Mouse (Mus musculus): Measurements from ENCODE around the gene Alg11.
A peak's percentile ranks its signal among the peaks of the same experiment; 100 is the strongest.

The Alg11 gene

GRCm38 (mm10) chr8:22060446-22060889 is at the start of gene Alg11:
Gene Alg11, plus strand, starts transcription at chr8:22060721.
- DNase-seq (ENCODE audit: low spot score in 2 of 2) = peak; percentile 97 to 98

GRCm38 (mm10) chr8:22013034-22013707 is 47.4 kb upstream of the Alg11 start:
- no peak for DNase-seq (ENCODE audit: low spot score in 2 of 2)

- DNase-seq (ENCODE audit: low spot score in 2 of 2) = no peak
Measured at GRCm38 (mm10) chr8:22017731-22018130, 42.8 kb upstream of the Alg11 start.

DNA sequence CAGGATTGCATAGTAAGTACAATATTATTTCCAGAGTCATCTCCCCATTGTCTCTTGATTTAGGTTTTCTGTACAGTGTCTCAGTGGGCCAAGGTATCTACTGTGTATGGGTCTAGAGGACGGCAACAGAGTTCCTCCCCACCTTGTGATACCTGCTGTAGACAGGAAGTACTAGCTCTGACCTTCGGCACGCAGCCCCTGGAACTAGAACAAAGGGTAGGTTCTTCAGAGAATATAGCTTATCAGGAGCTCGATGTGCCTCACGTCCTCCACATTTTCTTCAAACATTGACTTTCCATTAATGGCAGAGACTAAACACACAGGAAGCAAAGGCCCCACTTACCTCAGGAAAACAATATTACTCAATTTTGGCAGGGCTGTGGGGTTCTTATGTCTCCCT is 41.0 kb upstream of the Alg11 start:
- DNase-seq (ENCODE audit: low spot score in 2 of 2) = no peak

DNA sequence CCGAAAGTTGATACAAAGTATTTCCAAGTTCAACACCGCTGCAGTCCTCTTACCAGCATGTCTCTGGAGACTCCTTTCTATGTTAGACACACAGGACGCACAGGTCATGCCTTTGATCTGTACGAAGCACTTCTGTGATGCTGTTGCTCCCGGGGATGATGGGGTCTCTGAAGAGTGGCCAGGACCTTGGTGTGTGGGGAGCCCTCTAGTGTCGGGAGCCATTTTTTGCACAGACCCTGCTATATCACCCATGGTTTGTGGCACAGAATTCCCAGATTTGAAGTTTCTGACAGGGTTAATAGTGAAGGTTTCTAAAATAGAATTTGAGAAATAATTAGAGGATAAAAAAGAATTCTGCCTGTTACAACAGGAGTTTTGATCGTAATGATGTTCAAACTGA is 38.3 kb upstream of the Alg11 start:
- no peak for DNase-seq (ENCODE audit: low spot score in 2 of 2)

- DNase-seq (ENCODE audit: low spot score in 2 of 2) = no peak
Measured at GRCm38 (mm10) chr8:22025241-22025640, 35.3 kb upstream of the Alg11 start.

DNA sequence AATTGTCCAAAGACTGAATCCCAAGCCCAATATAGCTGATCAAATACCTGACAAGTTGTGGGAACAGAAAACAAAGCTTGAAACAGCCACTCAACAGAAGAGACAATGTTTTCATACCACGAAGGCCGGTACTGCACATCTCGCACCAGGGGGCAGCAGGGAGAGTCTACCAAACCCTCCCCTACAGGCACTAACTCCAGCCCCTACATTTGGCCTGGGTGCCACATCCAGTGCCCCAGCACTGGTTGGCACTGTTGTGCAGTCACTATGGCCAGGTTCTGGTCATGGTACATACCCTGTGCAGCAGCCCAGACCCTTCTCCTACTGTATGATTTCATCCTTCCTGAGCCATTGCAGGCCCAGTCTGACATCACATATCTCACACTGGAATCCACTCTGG is 31.5 kb upstream of the Alg11 start:
- DNase-seq (ENCODE audit: low spot score in 2 of 2) = no peak

DNA sequence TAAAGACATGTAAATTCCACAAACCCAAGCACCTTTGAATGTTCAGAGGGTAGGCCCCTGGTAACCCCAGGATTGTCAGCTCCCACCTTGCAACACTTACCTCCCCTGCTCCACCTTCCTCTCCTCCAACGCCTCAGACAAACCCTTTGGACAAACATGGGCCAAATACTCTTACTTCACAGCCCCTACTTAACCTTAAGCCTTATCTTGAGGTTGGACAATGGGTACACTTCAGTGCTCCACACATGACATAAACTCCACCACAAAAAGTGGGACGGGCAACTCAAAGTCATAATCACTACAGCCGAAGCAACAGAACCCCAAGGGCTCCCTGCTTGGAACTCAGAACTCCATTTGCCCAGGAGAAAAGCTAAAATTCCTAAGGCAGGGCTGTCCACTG is 29.5 kb upstream of the Alg11 start:
- DNase-seq (ENCODE audit: low spot score in 2 of 2) = no peak

GRCm38 (mm10) chr8:22036137-22036536 is 24.4 kb upstream of the Alg11 start:
- DNase-seq (ENCODE audit: low spot score in 2 of 2) = no peak

- no peak for DNase-seq (ENCODE audit: low spot score in 2 of 2)
Measured at GRCm38 (mm10) chr8:22037022-22037421, 23.5 kb upstream of the Alg11 start.

DNA sequence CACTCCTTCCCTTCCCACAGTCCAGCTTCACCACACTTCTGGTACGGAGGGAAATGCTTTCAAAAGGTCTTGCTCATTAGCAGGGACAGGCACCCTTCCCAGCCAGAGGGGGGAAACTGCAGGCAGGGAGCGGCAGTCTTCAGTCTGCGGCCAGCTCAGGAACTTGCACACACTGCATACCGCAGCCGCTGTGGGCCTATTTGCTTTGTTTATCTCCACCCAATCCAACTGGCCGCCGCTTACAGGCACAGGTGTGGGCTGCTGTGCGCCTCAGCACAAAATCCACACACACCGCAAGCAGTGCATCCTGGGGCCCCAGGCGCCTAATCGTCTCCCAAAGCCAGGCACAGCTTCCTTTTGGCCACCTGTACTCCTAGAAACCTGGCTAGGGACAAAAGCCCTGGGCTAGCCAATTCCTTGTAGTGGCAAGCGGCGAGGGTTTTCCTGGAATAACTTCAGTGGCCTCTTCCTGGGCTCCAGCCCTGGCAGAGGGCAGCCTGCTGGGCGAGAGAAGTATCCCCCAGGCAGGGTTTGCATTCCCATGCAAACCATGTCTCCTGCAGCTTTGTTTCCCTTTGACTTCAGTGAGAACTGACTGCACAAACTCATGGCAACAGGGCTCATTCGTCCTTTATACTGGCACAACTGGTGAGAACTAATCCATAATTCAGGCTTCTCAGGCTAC is 20.9 kb upstream of the Alg11 start:
- DNase-seq (ENCODE audit: low spot score in 2 of 2) = no peak

DNA sequence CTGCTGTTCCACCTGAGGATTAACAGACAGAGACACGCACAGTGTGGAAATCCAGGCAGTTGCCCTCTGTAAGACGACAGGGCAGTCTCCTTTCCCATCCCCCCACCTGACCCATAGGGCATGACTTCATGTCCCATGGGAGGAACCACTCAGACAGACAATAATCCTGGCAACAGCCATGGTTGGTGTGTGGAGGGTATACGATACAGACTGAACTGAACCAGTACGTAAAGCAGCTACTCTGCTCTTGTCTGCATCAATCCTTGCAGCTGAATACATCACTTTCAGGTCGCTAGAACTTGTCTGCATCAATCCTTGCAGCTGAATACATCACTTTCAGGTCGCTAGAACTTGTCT is 20.4 kb upstream of the Alg11 start:
- no peak for DNase-seq (ENCODE audit: low spot score in 2 of 2)

GRCm38 (mm10) chr8:22042515-22042914 is 18.0 kb upstream of the Alg11 start:
- no peak for DNase-seq (ENCODE audit: low spot score in 2 of 2)

GRCm38 (mm10) chr8:22043706-22044105 is 16.8 kb upstream of the Alg11 start:
- DNase-seq (ENCODE audit: low spot score in 2 of 2) = no peak

DNA sequence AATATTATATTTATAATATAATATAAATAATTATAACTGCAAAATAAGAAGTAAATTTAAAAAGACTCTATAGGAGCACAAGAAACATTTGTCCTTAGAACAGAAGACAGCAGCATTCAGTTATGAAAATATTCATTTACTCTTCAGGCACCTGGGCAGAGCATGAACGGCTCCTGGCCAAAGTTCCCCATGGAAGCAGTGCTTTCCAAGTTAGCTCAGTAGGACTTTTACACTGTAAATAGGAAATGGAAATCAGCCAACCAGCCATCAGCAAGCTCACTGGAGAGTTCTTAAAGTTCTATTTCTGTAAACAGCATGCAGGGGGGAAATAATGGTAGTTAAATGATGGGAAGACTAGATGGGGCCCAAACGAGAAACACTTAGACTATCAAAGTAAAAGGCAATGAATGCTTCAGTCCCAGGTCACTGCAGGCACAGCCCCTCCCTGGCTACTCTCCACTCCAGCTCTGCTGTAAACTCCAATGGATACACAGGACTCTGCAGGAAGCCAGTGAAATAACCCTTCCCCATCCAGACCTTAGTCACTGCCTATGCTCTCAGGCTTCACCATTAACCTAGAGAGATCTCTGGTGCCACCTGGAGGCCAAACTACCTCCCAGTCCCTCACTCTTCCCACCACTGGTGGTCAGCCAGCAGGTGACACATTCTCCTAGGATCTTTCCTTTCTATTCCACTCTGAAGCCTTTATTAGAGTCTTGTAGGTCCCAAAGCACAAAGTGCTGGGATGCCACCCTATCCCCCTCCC is 12.6 kb upstream of the Alg11 start:
- no peak for DNase-seq (ENCODE audit: low spot score in 2 of 2)

- no peak for DNase-seq (ENCODE audit: low spot score in 2 of 2)
Measured at GRCm38 (mm10) chr8:22054674-22055491, 5.6 kb upstream of the Alg11 start.

- DNase-seq (ENCODE audit: low spot score in 2 of 2) = no peak
Measured at GRCm38 (mm10) chr8:22055492-22055877, 5.0 kb upstream of the Alg11 start.

DNA sequence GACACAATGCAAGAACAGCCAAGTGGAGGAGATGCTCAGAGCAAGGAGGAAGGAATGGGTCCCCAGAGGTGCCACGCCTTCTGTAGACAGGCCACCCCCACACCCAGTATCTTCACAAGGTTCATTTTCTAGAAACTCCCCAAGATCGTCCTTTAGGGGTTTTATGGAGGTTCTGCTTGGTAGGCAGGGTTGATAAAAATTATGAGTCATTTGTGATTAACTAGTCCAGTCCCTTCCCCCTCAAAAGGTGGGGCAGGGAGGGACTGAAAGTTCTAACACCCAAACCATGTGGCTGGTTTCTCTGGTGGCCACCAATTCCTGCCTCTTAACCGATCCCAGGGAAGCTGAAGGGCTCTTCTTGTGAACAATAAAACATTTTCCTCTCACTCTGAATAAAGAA is 3.7 kb upstream of the Alg11 start:
- DNase-seq (ENCODE audit: low spot score in 2 of 2) = no peak

GRCm38 (mm10) chr8:22058368-22058767 is 2.2 kb upstream of the Alg11 start:
- DNase-seq (ENCODE audit: low spot score in 2 of 2) = no peak

DNA sequence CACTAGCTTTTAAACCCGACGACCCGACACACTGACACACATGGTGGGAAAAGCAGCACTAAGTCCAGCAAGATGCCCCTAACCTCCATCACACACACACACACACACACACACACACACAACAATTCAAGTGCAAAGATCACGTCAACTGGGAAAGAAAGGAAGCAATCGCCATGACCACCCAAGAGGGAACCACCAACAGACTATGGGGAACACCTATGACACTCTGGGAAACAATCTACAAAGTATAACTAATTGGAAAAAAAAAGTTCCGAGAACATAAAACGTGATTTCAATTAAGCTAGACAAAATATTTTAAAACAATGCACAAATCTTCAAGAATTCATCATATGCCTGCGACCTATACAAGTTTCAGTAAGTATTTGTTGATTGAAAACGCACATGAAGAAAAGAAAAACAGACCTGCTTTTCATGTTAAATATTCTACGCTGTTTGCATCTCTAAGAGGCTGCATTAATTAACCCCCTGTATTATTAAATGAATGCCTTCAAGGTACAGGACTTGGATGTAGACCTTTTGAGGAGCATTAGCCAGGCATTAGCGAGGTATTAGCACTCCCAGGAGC is 1.3 kb upstream of the Alg11 start:
- no peak for DNase-seq (ENCODE audit: low spot score in 2 of 2)

DNA sequence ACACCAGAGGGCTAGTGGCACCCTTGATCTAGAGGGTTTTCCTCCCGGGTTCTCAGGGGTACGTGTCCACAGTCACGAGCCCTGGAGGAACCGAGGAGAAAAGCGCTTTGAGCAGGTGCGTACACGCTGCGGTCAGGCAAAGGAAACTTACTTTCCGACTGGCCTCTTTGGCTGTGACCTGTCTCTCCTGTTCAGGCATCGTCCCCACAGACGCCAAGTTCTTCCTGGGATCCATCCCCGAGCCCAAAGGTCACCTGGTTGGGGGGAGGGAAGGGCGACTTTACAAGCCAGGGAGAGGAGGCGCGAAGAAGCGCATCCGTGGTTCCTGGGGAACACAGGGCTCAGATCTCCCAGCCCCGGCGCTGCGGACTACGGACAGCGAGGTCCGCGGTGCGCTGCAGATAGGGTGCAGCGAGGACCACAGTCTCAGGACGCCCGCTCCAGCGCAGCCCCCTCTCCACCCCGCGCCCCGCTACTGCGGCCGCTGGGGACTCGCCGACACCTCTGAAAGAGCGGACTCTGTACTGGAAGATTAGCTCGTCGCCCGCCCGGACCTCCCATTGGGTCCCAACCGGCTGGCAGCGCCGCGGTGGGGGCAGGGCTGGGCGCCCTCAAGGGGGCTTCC is 588 bp upstream of the Alg11 start, which contains the start of gene Atp7b:
TSS of gene Atp7b (minus strand) at position 485 of the 625 bp plus-strand sequence.
- DNase-seq (ENCODE audit: low spot score in 2 of 2) = peak; percentile 4 to 5

All from right cerebral cortex, postnatal 36 days (tissue).